Mouse (Mus musculus): Measurements from ENCODE around the gene Gja5.

- TF ChIP-seq E2F4 (IDR thresholded peaks at IDR 0.05; ENCODE audit: insufficient read depth) (no peak), POLR2A (IDR thresholded peaks at IDR 0.05; ENCODE audit: insufficient read length, low read depth) (no peak), POLR2AphosphoS2 (IDR thresholded peaks at IDR 0.05; ENCODE audit: insufficient read length, low read depth) (no peak), REST (IDR thresholded peaks at IDR 0.05; ENCODE audit: insufficient read depth, insufficient read length) (no peak), MYOD1 (IDR thresholded peaks at IDR 0.05; ENCODE audit: control insufficient read depth in 1 of 3, insufficient read length in 2 of 3, low read depth in 2 of 3) (peak in 2 of 3 experiments; percentile 38 to 58), TCF3 (IDR thresholded peaks at IDR 0.05; ENCODE audit: insufficient read length, low read depth) (no peak), USF1 (IDR thresholded peaks at IDR 0.05; ENCODE audit: low read depth) (no peak)
Measured at GRCm38 (mm10) chr3:96960597-96960996, 56.1 kb downstream of the Gja5 start.

Measured in myocyte (in vitro differentiated cells).